Mouse (Mus musculus): ENCODE data around the gene Ppl.

Ppl gene

DNA sequence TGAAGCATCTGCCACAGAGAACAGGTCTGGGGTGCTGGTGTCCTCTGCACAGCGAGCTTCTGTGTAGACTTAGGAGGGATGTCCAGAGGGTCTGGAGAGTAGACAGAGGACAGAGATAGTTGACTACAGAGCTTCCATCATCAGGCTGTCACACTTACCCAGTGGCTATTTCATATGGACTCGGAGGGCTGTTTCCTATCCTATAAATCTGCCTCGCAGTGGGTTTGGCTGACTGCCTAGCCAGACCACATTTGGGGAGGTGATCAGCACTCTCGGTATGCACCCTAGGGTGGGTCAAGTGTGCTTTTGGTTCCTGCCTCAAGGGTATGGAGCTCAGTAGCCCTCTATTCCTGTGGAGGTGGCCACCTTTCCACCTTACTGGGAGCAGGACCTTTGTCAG, 47.0 kb downstream of the Ppl start:
- ChIA-PET POLR2A (interaction anchor here in 2 of 4 experiments (0.7 to 1.5 kb wide), 7 partner anchors 9 to 29 kb away, joined by 3 to 7 read pairs (median 3); no protein-coding TSS in a partner anchor), CTCF (no interaction called here)

GRCm38 (mm10) chr16:5074341-5074740, 57.9 kb downstream of the Ppl start:
- POLR2A ChIA-PET = interaction anchor here in 1 of 4 experiments (1.3 kb wide), 1 partner anchor 24 kb away, joined by 4 read pairs; the partner anchor contains the start of genes Glyr1 and Ubn1
- CTCF ChIA-PET = no interaction called here

GRCm38 (mm10) chr16:5071974-5072373, 60.2 kb downstream of the Ppl start:
- ChIA-PET CTCF (no interaction called here), POLR2A (interaction anchor here in 1 of 4 experiments (0.6 to 1.3 kb wide), 2 partner anchors 10 to 59 kb away, joined by 3 to 4 read pairs; partner anchors contain the start of gene Rogdi)

- ChIA-PET POLR2A (no interaction called here), CTCF (interaction anchor here in 1 of 4 experiments (0.6 kb wide), 1 partner anchor 37 kb away, joined by 5 read pairs; no protein-coding TSS in a partner anchor)
These were observed 61.9 kb downstream of the Ppl start for GRCm38 (mm10) chr16:5070321-5070720.

DNA sequence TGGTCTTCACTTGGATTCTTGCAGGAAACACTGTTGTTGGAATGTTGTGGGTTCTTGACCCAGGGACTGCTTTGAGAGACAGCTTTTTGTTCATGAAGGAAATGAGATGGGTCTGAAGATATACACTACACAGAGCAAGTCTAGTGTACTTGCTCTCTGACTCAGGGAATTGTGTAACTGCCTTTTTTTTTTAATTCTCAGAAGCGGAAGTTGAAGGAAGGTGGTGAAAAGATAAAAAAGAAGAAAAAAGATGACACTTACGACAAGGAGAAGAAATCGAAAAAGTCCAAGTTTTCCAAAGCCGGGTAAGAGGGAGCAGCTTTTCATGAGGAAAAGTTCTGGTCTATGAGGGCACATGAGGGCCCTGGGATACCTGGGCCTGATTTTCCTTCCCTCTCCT, 68.7 kb downstream of the Ppl start:
- CTCF ChIA-PET = no interaction called here
- POLR2A ChIA-PET = interaction anchor here in 3 of 4 experiments (0.7 to 3.2 kb wide), 3 partner anchors 13 to 31 kb away, joined by 3 to 13 read pairs (median 3); partner anchors contain the start of genes Glyr1 (in 1 of the 3) and Ubn1 (in 1 of the 3)

GRCm38 (mm10) chr16:5058114-5058513, 74.1 kb downstream of the Ppl start:
- CTCF ChIA-PET = interaction anchor here in 3 of 4 experiments (0.6 to 1.6 kb wide), 6 partner anchors 9 to 138 kb away, joined by 3 to 7 read pairs (median 4); partner anchors contain the start of gene Rogdi (in 1 of the 3)

DNA sequence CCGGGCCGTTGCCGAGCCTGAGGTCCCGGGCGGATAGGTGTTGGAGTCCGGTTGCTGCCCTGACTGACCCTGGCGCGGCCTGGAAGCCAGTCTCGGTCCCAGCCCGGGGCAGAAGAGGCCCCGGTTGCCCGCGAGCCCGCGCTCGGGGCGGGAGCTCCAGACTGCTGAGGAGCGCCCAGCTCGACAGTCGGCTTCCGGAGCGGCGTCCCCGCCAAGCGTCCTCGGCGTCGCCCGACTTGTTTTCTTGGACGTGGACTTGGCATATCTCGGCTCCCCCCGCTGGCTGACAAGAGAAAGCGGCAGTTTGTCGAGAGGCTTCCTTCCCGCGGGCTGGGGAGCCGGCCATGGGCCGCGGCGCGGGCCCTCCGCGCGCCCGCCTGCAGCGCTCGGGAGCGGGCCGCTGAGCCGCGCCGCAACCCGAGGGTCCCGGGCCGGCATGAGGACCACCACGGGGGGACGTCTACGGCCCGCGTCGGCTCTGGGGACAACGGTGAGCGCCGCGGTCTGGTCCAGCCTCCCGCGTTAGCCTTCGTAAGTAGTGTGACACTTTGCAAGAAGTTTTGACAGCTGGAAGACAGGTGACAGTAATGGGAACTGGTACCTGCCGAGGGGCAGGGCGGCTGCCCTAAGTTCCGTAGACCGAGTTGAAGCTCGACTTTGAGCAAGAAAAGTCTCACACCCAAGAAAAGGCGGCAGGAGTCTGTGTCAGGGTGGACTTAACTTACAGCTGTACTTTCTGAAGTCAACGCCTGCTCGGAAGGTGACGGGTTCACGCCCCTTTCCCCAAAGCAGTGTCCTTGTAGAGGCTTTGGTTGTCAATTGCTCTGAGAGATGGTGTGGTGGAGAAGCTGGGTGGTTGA, 81.7 kb downstream of the Ppl start:
- ChIA-PET CTCF (interaction anchor here in 2 of 4 experiments (0.5 to 1.0 kb wide), 3 partner anchors 27 to 293 kb away, joined by 3 read pairs; no protein-coding TSS in a partner anchor), POLR2A (interaction anchor here (0.6 to 3.6 kb wide), 89 partner anchors 8 to 1074 kb away, joined by 3 to 53 read pairs (median 4); partner anchors contain the start of genes Rogdi (in 3 of the 4), Anks3 (in 2 of the 4), Cdip1 (in 2 of the 4) and Mgrn1 (in 2 of the 4))

More at GRCm38 (mm10) chr16:5058114-5058513, 74.1 kb downstream of the Ppl start:
- POLR2A ChIA-PET = interaction anchor here in 2 of 4 experiments (1.0 to 2.9 kb wide), 7 partner anchors 8 to 177 kb away, joined by 3 to 17 read pairs (median 9); partner anchors contain the start of genes Glyr1 (in 2 of the 2), Ubn1 (in 2 of the 2) and Nudt16l1 (in 1 of the 2)

- ChIA-PET CTCF (interaction anchor here in 2 of 4 experiments (0.5 to 1.0 kb wide), 3 partner anchors 27 to 293 kb away, joined by 3 read pairs; no protein-coding TSS in a partner anchor), POLR2A (interaction anchor here (0.6 to 3.6 kb wide), 82 partner anchors 9 to 1073 kb away, joined by 3 to 53 read pairs (median 4); partner anchors contain the start of genes Rogdi (in 3 of the 4), Anks3 (in 2 of the 4), Cdip1 (in 2 of the 4) and Mgrn1 (in 2 of the 4))
These were observed 82.4 kb downstream of the Ppl start, which contains the start of the genes Glyr1 and Ubn1 for GRCm38 (mm10) chr16:5049774-5050234. TSS of gene Glyr1 (minus strand) at chr16:5049863. TSS of gene Ubn1 (plus strand) at chr16:5050057.

GRCm38 (mm10) chr16:5049182-5049773, 82.9 kb downstream of the Ppl start:
- ChIA-PET CTCF (interaction anchor here in 1 of 4 experiments (0.7 kb wide), 1 partner anchor 294 kb away, joined by 3 read pairs; no protein-coding TSS in a partner anchor), POLR2A (interaction anchor here (0.6 to 3.6 kb wide), 64 partner anchors 9 to 1073 kb away, joined by 3 to 53 read pairs (median 4); partner anchors contain the start of genes Rogdi (in 3 of the 4), Anks3 (in 2 of the 4), Ubald1 (in 2 of the 4) and Cdip1 (in 1 of the 4))

DNA sequence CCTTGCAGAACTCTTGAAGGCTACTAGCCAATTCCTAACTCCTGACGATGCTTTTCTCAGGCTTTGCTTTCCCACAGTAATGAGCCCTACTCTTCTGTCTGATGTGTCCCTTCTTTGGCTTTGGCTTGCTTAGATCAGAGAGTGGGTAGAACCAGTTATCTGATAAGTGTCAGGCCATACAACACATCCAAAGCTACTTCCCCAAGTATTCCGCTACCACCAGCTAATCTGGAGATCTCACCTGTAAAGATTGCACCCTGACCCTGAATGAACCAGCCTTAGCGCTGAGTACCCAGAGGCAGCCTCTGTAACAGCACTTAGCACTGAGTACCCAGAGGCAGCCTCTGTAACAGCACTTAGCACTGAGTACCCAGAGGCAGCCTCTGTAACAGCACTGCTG, 86.9 kb downstream of the Ppl start:
- ChIA-PET CTCF (no interaction called here), POLR2A (interaction anchor here in 3 of 4 experiments (0.7 to 3.2 kb wide), 11 partner anchors 9 to 514 kb away, joined by 3 to 17 read pairs (median 3); no protein-coding TSS in a partner anchor)

DNA sequence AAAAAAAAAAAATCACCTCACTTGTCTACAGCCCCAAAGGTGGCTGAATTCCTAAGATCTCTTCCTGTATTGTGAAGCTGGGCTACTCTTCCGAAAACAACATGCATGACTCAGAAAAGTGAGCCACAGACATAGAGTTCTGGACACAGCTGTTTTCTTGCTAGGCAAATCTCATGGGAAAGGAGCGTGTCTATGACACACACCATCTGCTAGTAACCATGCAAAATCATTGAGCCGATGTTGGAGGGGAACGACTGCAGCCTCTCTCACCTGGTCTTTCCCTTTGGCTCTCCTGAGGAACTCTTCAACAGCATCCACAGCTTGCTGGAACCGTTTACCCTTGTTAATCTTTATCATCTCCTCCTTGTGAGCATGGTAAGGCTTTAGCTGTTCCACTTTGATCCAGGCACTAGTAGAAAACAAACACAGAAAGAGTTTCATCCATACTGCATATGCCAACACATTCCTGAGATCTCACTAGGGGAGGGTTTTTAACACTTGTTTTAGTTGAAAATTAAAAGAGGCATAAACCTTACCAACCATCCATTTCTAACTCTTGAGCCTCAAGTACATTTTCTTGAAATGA, 95.5 kb downstream of the Ppl start:
- POLR2A ChIA-PET = interaction anchor here in 2 of 4 experiments (0.8 to 3.5 kb wide), 7 partner anchors 9 to 21 kb away, joined by 3 to 14 read pairs (median 3); partner anchors contain the start of genes Glyr1 (in 2 of the 2) and Ubn1 (in 2 of the 2)

More for the DNA sequence above, 95.5 kb downstream of the Ppl start:
- CTCF ChIA-PET = interaction anchor here in 1 of 4 experiments (0.6 kb wide), 1 partner anchor 10 kb away, joined by 3 read pairs; no protein-coding TSS in a partner anchor

Measured in embryonic stem cell, embryonic (primary cell).